Mouse (Mus musculus): ENCODE data around the gene Nav2. TPM values are rescaled to one million over a fixed set of nuclear protein-coding genes. Genes with fewer than 3 reads are reported as not detected.

The Nav2 gene
- polyA plus RNA-seq, 1 experiment = 46.2 TPM

DNA sequence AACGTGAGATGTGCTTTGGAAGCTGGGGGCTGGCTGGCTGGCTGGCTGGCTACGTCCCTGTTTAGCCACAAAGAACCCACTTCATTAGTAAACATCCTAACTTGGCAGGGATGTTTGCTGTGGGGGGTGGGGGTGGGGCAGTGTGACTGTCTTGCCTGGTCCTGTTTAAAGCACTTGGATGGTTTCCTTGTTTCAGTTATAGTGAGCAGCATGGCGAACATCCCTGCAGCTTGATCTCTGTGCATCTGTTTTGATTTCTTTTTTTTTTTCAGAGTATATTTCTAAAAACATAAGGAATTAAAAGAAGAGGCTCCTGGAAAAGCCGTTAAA, 791 bp downstream of the Nav2 start:
- Histone ChIP-seq H3K4me1 (replicated peaks; ENCODE audit: control insufficient read depth, insufficient read depth, low read length) (peaks cover 19% of the 10 kb centered on the region), H3K4me3 (ENCODE audit: control insufficient read depth, insufficient read depth, low read length) (no peak overlapping the region), H3K36me3 (ENCODE audit: control insufficient read depth, insufficient read depth, low read length) (no peaks in the 10 kb centered on the region), H3K27me3 (ENCODE audit: control insufficient read depth, insufficient read depth, low read length) (no peaks in the 10 kb centered on the region), H3K27ac (ENCODE audit: control insufficient read depth, insufficient read depth, low read length) (peak overlapping the region; percentile 52)
- WGBS = 11% methylated on average over 4 of the region's 4 CpGs
- no peak for TF ChIP-seq CTCF (IDR thresholded peaks at IDR 0.05; ENCODE audit: borderline replicate concordance, control insufficient read depth, extremely low read depth, insufficient read depth, low read length, poor library complexity)
- no peak for TF ChIP-seq POLR2A (IDR thresholded peaks at IDR 0.05; ENCODE audit: control insufficient read depth, extremely low read depth, insufficient read depth, low read length, poor library complexity)
- DNase-seq = no peak

DNA sequence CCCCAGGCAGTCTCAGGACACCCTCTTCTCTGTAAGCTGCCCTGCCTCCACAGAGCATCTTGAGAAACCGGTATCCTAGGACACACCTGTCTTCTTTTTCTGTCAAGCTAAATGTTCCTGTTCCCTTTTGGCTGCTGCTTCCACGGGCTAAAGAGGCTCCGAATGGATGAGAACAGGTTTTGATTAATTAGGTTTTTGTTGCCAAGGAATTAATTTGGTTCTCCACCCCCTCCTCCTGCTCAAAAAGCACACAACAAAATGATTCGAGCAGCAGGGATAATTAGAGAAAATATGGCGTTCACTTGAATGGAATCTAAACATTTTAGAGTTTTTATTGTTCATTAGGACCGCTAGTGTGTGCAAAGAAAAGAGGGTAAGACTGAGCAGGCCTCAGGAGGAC, 1.8 kb downstream of the Nav2 start:
- WGBS = 94% methylated on average over 6 of the region's 6 CpGs
- H3K4me1 ChIP-seq (replicated peaks; ENCODE audit: control insufficient read depth, insufficient read depth, low read length) = peaks cover 19% of the 10 kb centered on the region
- H3K27me3 ChIP-seq (ENCODE audit: control insufficient read depth, insufficient read depth, low read length) = no peaks in the 10 kb centered on the region
- no peak overlapping the region for H3K4me3 ChIP-seq (ENCODE audit: control insufficient read depth, insufficient read depth, low read length)
- no peak overlapping the region for H3K27ac ChIP-seq (ENCODE audit: control insufficient read depth, insufficient read depth, low read length)
- TF ChIP-seq CTCF (IDR thresholded peaks at IDR 0.05; ENCODE audit: borderline replicate concordance, control insufficient read depth, extremely low read depth, insufficient read depth, low read length, poor library complexity) = no peak
- no peak for TF ChIP-seq POLR2A (IDR thresholded peaks at IDR 0.05; ENCODE audit: control insufficient read depth, extremely low read depth, insufficient read depth, low read length, poor library complexity)
- DNase-seq = no peak
- H3K36me3 ChIP-seq (ENCODE audit: control insufficient read depth, insufficient read depth, low read length) = no peaks in the 10 kb centered on the region

DNA sequence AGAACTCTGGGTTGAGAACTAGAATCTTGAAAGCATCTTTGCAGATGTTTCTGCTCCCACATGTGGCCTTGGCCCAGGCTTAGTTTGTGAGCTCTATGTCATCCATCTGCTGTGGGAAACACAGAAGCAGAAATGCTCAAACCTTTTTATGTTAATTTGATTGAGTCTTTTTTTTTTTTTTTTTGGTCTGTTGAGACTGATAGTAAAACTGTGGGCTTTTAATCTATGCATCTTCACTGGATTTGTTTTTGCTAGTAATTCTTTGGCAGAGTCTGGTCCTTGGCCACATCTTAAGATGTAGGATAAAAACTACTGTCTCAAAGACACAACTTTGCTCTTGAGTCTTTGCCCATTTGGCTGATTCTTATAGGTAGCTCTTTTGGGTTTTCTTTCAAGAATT, 2.6 kb downstream of the Nav2 start:
- Histone ChIP-seq H3K27me3 (ENCODE audit: control insufficient read depth, insufficient read depth, low read length) (no peaks in the 10 kb centered on the region; the same call in 1 of the 2 replicates), H3K27ac (ENCODE audit: control insufficient read depth, insufficient read depth, low read length) (no peak overlapping the region), H3K4me3 (ENCODE audit: control insufficient read depth, insufficient read depth, low read length) (no peak overlapping the region), H3K36me3 (ENCODE audit: control insufficient read depth, insufficient read depth, low read length) (no peaks in the 10 kb centered on the region), H3K4me1 (replicated peaks; ENCODE audit: control insufficient read depth, insufficient read depth, low read length) (peaks cover 19% of the 10 kb centered on the region)
- no peak for TF ChIP-seq CTCF (IDR thresholded peaks at IDR 0.05; ENCODE audit: borderline replicate concordance, control insufficient read depth, extremely low read depth, insufficient read depth, low read length, poor library complexity)
- DNase-seq = no peak

- peaks cover 4% of the 10 kb centered on the region for H3K4me1 ChIP-seq (replicated peaks; ENCODE audit: control insufficient read depth, insufficient read depth, low read length)
- no peak for DNase-seq
- 86% methylated on average over 12 of the region's 12 CpGs for WGBS
These were observed 6.4 kb downstream of the Nav2 start for GRCm38 (mm10) chr7:48914630-48915506.

GRCm38 (mm10) chr7:48917463-48917862, 8.9 kb downstream of the Nav2 start:
- Histone ChIP-seq H3K27ac (ENCODE audit: control insufficient read depth, insufficient read depth, low read length) (no peak overlapping the region), H3K27me3 (ENCODE audit: control insufficient read depth, insufficient read depth, low read length) (no peaks in the 10 kb centered on the region; the same call in 1 of the 2 replicates), H3K4me1 (replicated peaks; ENCODE audit: control insufficient read depth, insufficient read depth, low read length) (no peaks in the 10 kb centered on the region), H3K36me3 (ENCODE audit: control insufficient read depth, insufficient read depth, low read length) (no peaks in the 10 kb centered on the region), H3K4me3 (ENCODE audit: control insufficient read depth, insufficient read depth, low read length) (no peak overlapping the region)
- TF ChIP-seq CTCF (IDR thresholded peaks at IDR 0.05; ENCODE audit: borderline replicate concordance, control insufficient read depth, extremely low read depth, insufficient read depth, low read length, poor library complexity) (no peak), POLR2A (IDR thresholded peaks at IDR 0.05; ENCODE audit: control insufficient read depth, extremely low read depth, insufficient read depth, low read length, poor library complexity) (no peak)
- 69% methylated on average over 5 of the region's 5 CpGs for WGBS
- DNase-seq = no peak

More at GRCm38 (mm10) chr7:48914630-48915506, 6.4 kb downstream of the Nav2 start:
- Histone ChIP-seq H3K27ac (ENCODE audit: control insufficient read depth, insufficient read depth, low read length) (no peak overlapping the region), H3K36me3 (ENCODE audit: control insufficient read depth, insufficient read depth, low read length) (no peaks in the 10 kb centered on the region), H3K27me3 (ENCODE audit: control insufficient read depth, insufficient read depth, low read length) (no peaks in the 10 kb centered on the region; the same call in 1 of the 2 replicates), H3K4me3 (ENCODE audit: control insufficient read depth, insufficient read depth, low read length) (no peak overlapping the region)
- no peak for TF ChIP-seq CTCF (IDR thresholded peaks at IDR 0.05; ENCODE audit: borderline replicate concordance, control insufficient read depth, extremely low read depth, insufficient read depth, low read length, poor library complexity)
- TF ChIP-seq POLR2A (IDR thresholded peaks at IDR 0.05; ENCODE audit: control insufficient read depth, extremely low read depth, insufficient read depth, low read length, poor library complexity) = no peak

DNA sequence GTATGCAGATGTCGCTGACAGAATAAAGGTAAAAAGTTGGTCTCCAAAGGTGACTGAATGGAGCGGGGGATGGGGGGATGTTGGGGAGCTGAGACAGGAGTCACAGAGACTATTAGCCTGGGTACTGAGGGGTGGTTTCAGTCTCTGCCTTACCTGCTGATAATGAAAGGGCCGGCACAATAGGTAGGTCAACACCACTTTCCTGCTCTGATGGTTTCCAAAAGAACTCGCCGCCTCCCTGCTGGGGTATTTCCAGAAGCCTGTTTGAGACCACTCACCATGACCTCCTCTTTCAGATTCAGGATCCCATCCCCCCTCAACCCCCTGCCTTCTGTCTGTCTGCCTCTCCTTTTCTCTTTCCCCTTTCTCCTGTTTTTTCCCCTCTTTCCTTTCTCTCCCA, 9.5 kb downstream of the Nav2 start:
- no peak for DNase-seq
- no peak overlapping the region for H3K4me3 ChIP-seq (ENCODE audit: control insufficient read depth, insufficient read depth, low read length)
- WGBS = 93% methylated on average over 5 of the region's 5 CpGs
- no peaks in the 10 kb centered on the region; the same call in 1 of the 2 replicates for H3K27me3 ChIP-seq (ENCODE audit: control insufficient read depth, insufficient read depth, low read length)
- TF ChIP-seq POLR2A (IDR thresholded peaks at IDR 0.05; ENCODE audit: control insufficient read depth, extremely low read depth, insufficient read depth, low read length, poor library complexity) (no peak), CTCF (IDR thresholded peaks at IDR 0.05; ENCODE audit: borderline replicate concordance, control insufficient read depth, extremely low read depth, insufficient read depth, low read length, poor library complexity) (no peak)
- H3K36me3 ChIP-seq (ENCODE audit: control insufficient read depth, insufficient read depth, low read length) = no peaks in the 10 kb centered on the region
- no peak overlapping the region for H3K27ac ChIP-seq (ENCODE audit: control insufficient read depth, insufficient read depth, low read length)
- no peaks in the 10 kb centered on the region for H3K4me1 ChIP-seq (replicated peaks; ENCODE audit: control insufficient read depth, insufficient read depth, low read length)
